Mouse (Mus musculus) adrenal gland, adult 8-10 months (tissue): ENCODE measurements around the gene Fam173b. TPM values are rescaled to one million over a fixed set of nuclear protein-coding genes. Genes with fewer than 3 reads are reported as not detected.

Experiments used
- DNase-seq: peaks from one replicate; pipeline ENCODE4 v3.0.0; 2022
- total RNA-seq, 4 experiments: library from RNA; stranded (reverse); gene quantifications; 2 replicates each; pipeline ENCODE4 v1.2.4; 2022

The Fam173b gene
- total RNA-seq, 4 experiments from 2014 or later, result 25.9 to 29.7 (median 27.9) TPM

- DNase-seq, result peak; percentile 83
These were observed 34.5 kb downstream of the Fam173b start for GRCm38 (mm10) chr15:31636091-31636595.

GRCm38 (mm10) chr15:31647225-31647624 is 45.6 kb downstream of the Fam173b start:
- DNase-seq, result no peak

GRCm38 (mm10) chr15:31647851-31648569 is 46.4 kb downstream of the Fam173b start:
- DNase-seq, result no peak

DNA sequence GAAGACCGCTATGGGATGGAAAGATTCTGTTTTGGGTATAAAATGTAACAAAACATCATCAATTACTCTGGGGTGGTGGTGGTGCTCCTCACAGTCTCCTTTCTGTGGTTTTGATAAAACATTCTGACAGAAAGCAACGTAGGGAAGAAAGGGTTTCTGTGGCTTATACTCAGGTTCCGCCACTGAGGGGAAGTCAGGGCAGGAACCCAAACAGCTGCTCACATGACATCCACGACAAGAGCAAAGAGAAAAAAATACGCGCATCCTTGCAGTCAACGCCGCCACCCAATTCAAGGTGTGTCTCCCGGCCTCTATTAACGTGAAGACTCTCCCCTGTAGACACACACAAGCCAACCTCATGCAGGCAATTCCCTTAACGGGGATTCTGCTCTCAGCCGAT is 48.0 kb downstream of the Fam173b start:
- DNase-seq, result no peak

GRCm38 (mm10) chr15:31650821-31651220 is 49.2 kb downstream of the Fam173b start:
- no peak for DNase-seq

DNA sequence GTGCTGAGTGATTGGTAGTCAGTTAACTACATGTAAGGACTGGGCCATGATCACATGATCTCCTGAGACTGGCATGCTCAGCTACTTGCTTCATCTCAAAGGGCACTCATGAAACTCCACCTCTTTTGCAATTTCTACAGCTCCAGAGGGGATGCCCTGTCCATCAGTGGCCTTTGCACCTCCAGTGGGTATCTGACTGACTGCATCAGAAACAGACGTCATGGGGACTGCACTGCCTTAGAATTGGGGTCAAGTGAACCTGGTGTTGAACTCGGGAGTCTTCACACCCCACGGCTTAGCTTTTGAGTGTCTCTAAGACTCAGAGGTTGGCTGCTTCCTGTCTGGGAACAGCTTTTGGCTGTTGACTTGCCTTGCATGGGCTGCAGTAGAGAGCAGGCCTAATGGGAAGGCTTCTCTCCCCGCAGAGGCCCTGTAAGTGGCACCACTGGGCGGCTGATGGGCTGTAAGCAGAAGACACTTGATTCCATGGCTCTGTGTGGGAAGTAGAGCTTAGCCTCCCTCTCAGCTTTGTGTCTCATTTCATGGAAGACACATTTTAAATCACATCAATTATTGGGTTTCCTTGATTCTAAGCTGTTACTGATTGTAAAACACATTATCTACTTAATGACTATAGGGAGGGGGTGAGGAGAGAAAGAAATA is 58.6 kb downstream of the Fam173b start:
- DNase-seq, result no peak

GRCm38 (mm10) chr15:31660844-31661243 is 59.2 kb downstream of the Fam173b start:
- DNase-seq, result no peak

DNA sequence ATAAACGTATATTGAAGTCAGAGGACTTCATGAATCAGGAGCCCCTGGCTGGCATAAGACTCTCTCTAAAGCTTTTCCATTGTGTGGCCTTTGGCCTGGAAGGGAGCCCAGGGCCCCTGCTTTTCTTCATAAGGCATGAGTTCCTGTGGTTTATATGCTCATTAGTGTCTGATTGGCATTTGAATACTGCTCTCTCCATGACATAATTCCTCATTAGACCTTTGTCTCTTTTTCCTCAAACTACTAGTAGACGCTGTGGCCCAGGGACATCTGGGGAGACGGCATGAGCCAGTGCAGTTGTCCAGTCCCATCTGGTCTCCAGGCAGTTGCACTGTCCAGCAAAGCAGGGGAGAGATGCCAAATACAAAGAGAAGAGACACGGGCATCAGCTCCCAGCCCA is 60.1 kb downstream of the Fam173b start:
- no peak for DNase-seq

- peak; percentile 11 for DNase-seq
These were observed 61.4 kb downstream of the Fam173b start for GRCm38 (mm10) chr15:31663074-31663473.

Other genes with a start within 250 kb of the Fam173b start
- 1 to 10 TPM; 1.1 to 3.8 (median 2.7) TPM for gene Ankrd33b, start 234.1 kb upstream of the Fam173b start, total RNA-seq
- gene Ropn1l, start 148.1 kb upstream of the Fam173b start, total RNA-seq, result 1 to 10 TPM; 2.1 to 3.3 (median 2.4) TPM
- gene March6, start 70.8 kb upstream of the Fam173b start, total RNA-seq, result 100 to 1,000 TPM; 143 to 180 (median 160) TPM
- gene Cmbl, start 36.5 kb upstream of the Fam173b start, total RNA-seq, result 100 to 1,000 TPM; 160 to 274 (median 195) TPM
- gene Cct5, start within 50 bp of the Fam173b start, total RNA-seq, result 100 to 1,000 TPM; 232 to 302 (median 271) TPM